Mouse (Mus musculus): Measurements from ENCODE around the gene Ugt1a2. TPM values are rescaled to one million over a fixed set of nuclear protein-coding genes. Genes with fewer than 3 reads are reported as not detected.
"Not testable (repeated sequence)": the region's sequence is repeated elsewhere in the genome, so short reads cannot be mapped to it uniquely, and the experiment has no call there.

The Ugt1a2 gene
- total RNA-seq, 1 experiment = not detected

GRCm38 (mm10) chr1:88218051-88218450 lies 17.6 kb downstream of the Ugt1a2 start:
- no peak overlapping the region for H3K27ac ChIP-seq (ENCODE audit: insufficient read depth, low read depth, low read length, poor library complexity, severe bottlenecking)
- H3K36me3 ChIP-seq (ENCODE audit: control insufficient read depth, insufficient read depth, low read length, poor library complexity, severe bottlenecking) = no peaks in the 10 kb centered on the region
- no peaks in the 10 kb centered on the region for H3K9me3 ChIP-seq (ENCODE audit: control insufficient read depth, insufficient read depth, low read depth, low read length)
- no peaks in the 10 kb centered on the region for H3K4me1 ChIP-seq (ENCODE audit: control insufficient read depth in 2 of 2, insufficient read depth in 2 of 2, low read length in 2 of 2, poor library complexity in 1 of 2)
- no peak for DNase-seq (ENCODE audit: low read depth, low spot score)
- in situ Hi-C loops (cut with MboI; ENCODE audit: low sequenced_read_pairs in 2 of 2, unreplicated experiment in 2 of 2) = no loop called here
- H3K4me3 ChIP-seq (ENCODE audit: insufficient read depth in 1 of 2, low read depth in 1 of 2, low read length in 2 of 2, poor library complexity in 1 of 2, severe bottlenecking in 1 of 2) = no peak overlapping the region
- H3K9ac ChIP-seq (ENCODE audit: insufficient read depth, low read depth, low read length, poor library complexity, severe bottlenecking) = no peak overlapping the region
- TF ChIP-seq ZNF384 (IDR thresholded peaks at IDR 0.05; ENCODE audit: low read depth, low read length) (no peak), MAFK (IDR thresholded peaks at IDR 0.05; ENCODE audit: insufficient read depth, low read depth, low read length) (no peak), ZC3H11A (IDR thresholded peaks at IDR 0.05; ENCODE audit: borderline replicate concordance, low read depth, low read length) (no peak), HCFC1 (IDR thresholded peaks at IDR 0.05; ENCODE audit: borderline replicate concordance, insufficient read depth, low read length) (no peak), CHD2 (IDR thresholded peaks at IDR 0.05; ENCODE audit: low read depth, low read length) (no peak)

- H3K9me3 ChIP-seq (ENCODE audit: control insufficient read depth, insufficient read depth, low read depth, low read length) = no peaks in the 10 kb centered on the region
- no peaks in the 10 kb centered on the region for H3K36me3 ChIP-seq (ENCODE audit: control insufficient read depth, insufficient read depth, low read length, poor library complexity, severe bottlenecking)
- no peak for DNase-seq (ENCODE audit: low read depth, low spot score)
- in situ Hi-C loops (cut with MboI; ENCODE audit: low sequenced_read_pairs in 2 of 2, unreplicated experiment in 2 of 2) = no loop called here
- H3K4me1 ChIP-seq (ENCODE audit: control insufficient read depth in 2 of 2, insufficient read depth in 2 of 2, low read length in 2 of 2, poor library complexity in 1 of 2) = no peaks in the 10 kb centered on the region
- H3K27ac ChIP-seq (ENCODE audit: insufficient read depth, low read depth, low read length, poor library complexity, severe bottlenecking) = no peak overlapping the region
- no peak overlapping the region for H3K4me3 ChIP-seq (ENCODE audit: insufficient read depth in 1 of 2, low read depth in 1 of 2, low read length in 2 of 2, poor library complexity in 1 of 2, severe bottlenecking in 1 of 2)
- H3K9ac ChIP-seq (ENCODE audit: insufficient read depth, low read depth, low read length, poor library complexity, severe bottlenecking) = no peak overlapping the region
- no peak for TF ChIP-seq CHD2 (IDR thresholded peaks at IDR 0.05; ENCODE audit: low read depth, low read length)
- no peak for TF ChIP-seq HCFC1 (IDR thresholded peaks at IDR 0.05; ENCODE audit: borderline replicate concordance, insufficient read depth, low read length)
- no peak for TF ChIP-seq ZC3H11A (IDR thresholded peaks at IDR 0.05; ENCODE audit: borderline replicate concordance, low read depth, low read length)
- TF ChIP-seq MAFK (IDR thresholded peaks at IDR 0.05; ENCODE audit: insufficient read depth, low read depth, low read length) = no peak
- TF ChIP-seq ZNF384 (IDR thresholded peaks at IDR 0.05; ENCODE audit: low read depth, low read length) = no peak
Measured at GRCm38 (mm10) chr1:88218591-88218990, 18.2 kb downstream of the Ugt1a2 start.

- no peaks in the 10 kb centered on the region for H3K9me3 ChIP-seq (ENCODE audit: control insufficient read depth, insufficient read depth, low read depth, low read length)
- H3K27ac ChIP-seq (ENCODE audit: insufficient read depth, low read depth, low read length, poor library complexity, severe bottlenecking) = no peak overlapping the region
- no peak for DNase-seq (ENCODE audit: low read depth, low spot score)
- no peak overlapping the region for H3K4me3 ChIP-seq (ENCODE audit: insufficient read depth in 1 of 2, low read depth in 1 of 2, low read length in 2 of 2, poor library complexity in 1 of 2, severe bottlenecking in 1 of 2)
- H3K36me3 ChIP-seq (ENCODE audit: control insufficient read depth, insufficient read depth, low read length, poor library complexity, severe bottlenecking) = no peaks in the 10 kb centered on the region
- no peaks in the 10 kb centered on the region for H3K4me1 ChIP-seq (ENCODE audit: control insufficient read depth in 2 of 2, insufficient read depth in 2 of 2, low read length in 2 of 2, poor library complexity in 1 of 2)
- TF ChIP-seq ZC3H11A (IDR thresholded peaks at IDR 0.05; ENCODE audit: borderline replicate concordance, low read depth, low read length) = no peak
- TF ChIP-seq MAFK (IDR thresholded peaks at IDR 0.05; ENCODE audit: insufficient read depth, low read depth, low read length) = no peak
- TF ChIP-seq HCFC1 (IDR thresholded peaks at IDR 0.05; ENCODE audit: borderline replicate concordance, insufficient read depth, low read length) = no peak
- no peak for TF ChIP-seq ZNF384 (IDR thresholded peaks at IDR 0.05; ENCODE audit: low read depth, low read length)
- TF ChIP-seq CHD2 (IDR thresholded peaks at IDR 0.05; ENCODE audit: low read depth, low read length) = no peak
- in situ Hi-C loops (cut with MboI; ENCODE audit: low sequenced_read_pairs in 2 of 2, unreplicated experiment in 2 of 2) = no loop called here
- no peak overlapping the region for H3K9ac ChIP-seq (ENCODE audit: insufficient read depth, low read depth, low read length, poor library complexity, severe bottlenecking)
Measured at GRCm38 (mm10) chr1:88219054-88219453, 18.7 kb downstream of the Ugt1a2 start.

- Histone ChIP-seq H3K4me3 (ENCODE audit: insufficient read depth in 1 of 2, low read depth in 1 of 2, low read length in 2 of 2, poor library complexity in 1 of 2, severe bottlenecking in 1 of 2) (no peak overlapping the region), H3K9ac (ENCODE audit: insufficient read depth, low read depth, low read length, poor library complexity, severe bottlenecking) (no peak overlapping the region), H3K27ac (ENCODE audit: insufficient read depth, low read depth, low read length, poor library complexity, severe bottlenecking) (no peak overlapping the region), H3K9me3 (ENCODE audit: control insufficient read depth, insufficient read depth, low read depth, low read length) (no peaks in the 10 kb centered on the region), H3K36me3 (ENCODE audit: control insufficient read depth, insufficient read depth, low read length, poor library complexity, severe bottlenecking) (no peaks in the 10 kb centered on the region), H3K4me1 (ENCODE audit: control insufficient read depth in 2 of 2, insufficient read depth in 2 of 2, low read length in 2 of 2, poor library complexity in 1 of 2) (no peaks in the 10 kb centered on the region)
- TF ChIP-seq MAFK (IDR thresholded peaks at IDR 0.05; ENCODE audit: insufficient read depth, low read depth, low read length) (no peak), CHD2 (IDR thresholded peaks at IDR 0.05; ENCODE audit: low read depth, low read length) (no peak), ZC3H11A (IDR thresholded peaks at IDR 0.05; ENCODE audit: borderline replicate concordance, low read depth, low read length) (no peak), ZNF384 (IDR thresholded peaks at IDR 0.05; ENCODE audit: low read depth, low read length) (no peak)
- in situ Hi-C loops (cut with MboI; ENCODE audit: low sequenced_read_pairs in 2 of 2, unreplicated experiment in 2 of 2) = no loop called here
- no peak for DNase-seq (ENCODE audit: low read depth, low spot score)
Measured at GRCm38 (mm10) chr1:88220336-88220735, 19.9 kb downstream of the Ugt1a2 start.

- no peaks in the 10 kb centered on the region for H3K4me1 ChIP-seq (ENCODE audit: control insufficient read depth in 2 of 2, insufficient read depth in 2 of 2, low read length in 2 of 2, poor library complexity in 1 of 2)
- no peak for DNase-seq (ENCODE audit: low read depth, low spot score)
- H3K4me3 ChIP-seq (ENCODE audit: insufficient read depth in 1 of 2, low read depth in 1 of 2, low read length in 2 of 2, poor library complexity in 1 of 2, severe bottlenecking in 1 of 2) = no peak overlapping the region
- H3K36me3 ChIP-seq (ENCODE audit: control insufficient read depth, insufficient read depth, low read length, poor library complexity, severe bottlenecking) = no peaks in the 10 kb centered on the region
- no peak overlapping the region for H3K9ac ChIP-seq (ENCODE audit: insufficient read depth, low read depth, low read length, poor library complexity, severe bottlenecking)
- no peak for TF ChIP-seq CHD2 (IDR thresholded peaks at IDR 0.05; ENCODE audit: low read depth, low read length)
- no peak for TF ChIP-seq HCFC1 (IDR thresholded peaks at IDR 0.05; ENCODE audit: borderline replicate concordance, insufficient read depth, low read length)
- no peak for TF ChIP-seq MAFK (IDR thresholded peaks at IDR 0.05; ENCODE audit: insufficient read depth, low read depth, low read length)
- TF ChIP-seq ZNF384 (IDR thresholded peaks at IDR 0.05; ENCODE audit: low read depth, low read length) = no peak
- TF ChIP-seq ZC3H11A (IDR thresholded peaks at IDR 0.05; ENCODE audit: borderline replicate concordance, low read depth, low read length) = no peak
- H3K27ac ChIP-seq (ENCODE audit: insufficient read depth, low read depth, low read length, poor library complexity, severe bottlenecking) = no peak overlapping the region
- in situ Hi-C loops (cut with MboI; ENCODE audit: low sequenced_read_pairs in 2 of 2, unreplicated experiment in 2 of 2) = no loop called here
- H3K9me3 ChIP-seq (ENCODE audit: control insufficient read depth, insufficient read depth, low read depth, low read length) = no peaks in the 10 kb centered on the region
Measured at GRCm38 (mm10) chr1:88222216-88222615, 21.8 kb downstream of the Ugt1a2 start.

GRCm38 (mm10) chr1:88223011-88223515 lies 22.7 kb downstream of the Ugt1a2 start:
- H3K9ac ChIP-seq (ENCODE audit: insufficient read depth, low read depth, low read length, poor library complexity, severe bottlenecking); H3K4me3 ChIP-seq (ENCODE audit: insufficient read depth in 1 of 2, low read depth in 1 of 2, low read length in 2 of 2, poor library complexity in 1 of 2, severe bottlenecking in 1 of 2); H3K27ac ChIP-seq (ENCODE audit: insufficient read depth, low read depth, low read length, poor library complexity, severe bottlenecking); DNase-seq (ENCODE audit: low read depth, low spot score); in situ Hi-C loops (cut with MboI; ENCODE audit: low sequenced_read_pairs in 2 of 2, unreplicated experiment in 2 of 2); H3K4me1 ChIP-seq (ENCODE audit: control insufficient read depth in 2 of 2, insufficient read depth in 2 of 2, low read length in 2 of 2, poor library complexity in 1 of 2); H3K9me3 ChIP-seq (ENCODE audit: control insufficient read depth, insufficient read depth, low read depth, low read length); H3K36me3 ChIP-seq (ENCODE audit: control insufficient read depth, insufficient read depth, low read length, poor library complexity, severe bottlenecking): not testable (repeated sequence)

All from ES-E14 (cell line).